Mouse (Mus musculus): Measurements from ENCODE around the gene Nub1. TPM values are rescaled to one million over a fixed set of nuclear protein-coding genes. Genes with fewer than 3 reads are reported as not detected.
"Not testable (repeated sequence)": the region's sequence is repeated elsewhere in the genome, so short reads cannot be mapped to it uniquely, and the experiment has no call there.

The Nub1 gene
- total RNA-seq, 1 experiment from 2014 or later: 108 TPM

DNA sequence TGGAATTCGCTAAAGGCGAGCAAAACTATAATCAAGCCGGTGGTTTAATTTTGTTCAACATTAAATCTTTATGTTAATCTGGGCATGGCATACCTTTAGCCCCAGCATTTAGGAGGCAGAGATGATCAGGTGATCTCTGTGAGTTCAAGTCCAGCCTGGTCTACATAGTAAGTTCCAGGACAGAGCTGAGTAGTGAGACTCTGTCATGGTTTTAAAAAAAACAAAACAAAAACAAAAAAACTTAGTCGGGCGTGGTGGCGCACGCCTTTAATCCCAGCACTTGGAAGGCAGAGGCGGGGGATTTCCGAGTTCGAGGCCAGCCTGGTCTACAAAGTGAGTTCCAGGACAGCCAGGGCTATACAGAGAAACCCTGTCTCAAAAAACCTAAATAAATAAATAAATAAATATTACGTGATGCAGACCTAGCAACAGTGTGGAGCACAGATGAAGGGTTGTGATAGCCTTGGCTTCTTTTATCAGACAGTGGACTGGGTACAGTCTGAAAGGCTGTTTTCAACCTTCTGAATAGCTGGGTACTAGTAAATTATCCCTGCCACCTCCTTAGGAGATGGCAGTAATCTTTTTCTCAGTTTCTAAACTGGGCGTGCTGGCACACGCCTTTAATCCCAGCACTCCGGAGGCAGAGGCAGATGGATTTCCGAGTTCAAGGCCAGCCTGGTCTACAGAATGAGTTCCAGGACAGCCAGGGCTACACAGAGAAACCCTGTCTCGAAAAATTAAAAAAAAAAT is 1.5 kb downstream of the Nub1 start:
- not testable (repeated sequence) for ATAC-seq (replicated peaks; ENCODE audit: insufficient number of reproducible peaks, low FRiP score, low TSS enrichment, poor library complexity, severe bottlenecking)

- peak; percentile 69 for ATAC-seq (replicated peaks; ENCODE audit: insufficient number of reproducible peaks, low FRiP score, low TSS enrichment, poor library complexity, severe bottlenecking)
Observed at GRCm38 (mm10) chr5:24687696-24688095, 2.4 kb downstream of the Nub1 start.

DNA sequence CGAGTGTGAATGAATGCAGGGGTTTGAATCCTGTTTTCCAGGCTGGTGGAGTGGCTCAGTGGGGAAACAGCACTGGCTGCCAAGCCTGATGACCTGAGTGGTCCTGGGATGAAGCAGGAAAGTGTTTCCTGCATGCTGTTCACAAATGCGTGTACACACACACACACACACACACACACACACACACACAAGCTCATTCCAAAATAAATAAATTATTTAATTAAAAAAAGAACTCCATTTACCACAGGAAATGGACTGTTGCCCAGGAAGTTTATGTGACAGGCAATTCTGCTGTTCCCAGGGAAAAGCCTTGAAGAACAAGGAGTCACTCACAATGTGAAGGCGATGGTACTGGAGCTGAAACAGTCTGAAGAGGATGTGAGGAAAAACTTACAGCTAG is 11.4 kb downstream of the Nub1 start:
- no peak for ATAC-seq (replicated peaks; ENCODE audit: insufficient number of reproducible peaks, low FRiP score, low TSS enrichment, poor library complexity, severe bottlenecking)

DNA sequence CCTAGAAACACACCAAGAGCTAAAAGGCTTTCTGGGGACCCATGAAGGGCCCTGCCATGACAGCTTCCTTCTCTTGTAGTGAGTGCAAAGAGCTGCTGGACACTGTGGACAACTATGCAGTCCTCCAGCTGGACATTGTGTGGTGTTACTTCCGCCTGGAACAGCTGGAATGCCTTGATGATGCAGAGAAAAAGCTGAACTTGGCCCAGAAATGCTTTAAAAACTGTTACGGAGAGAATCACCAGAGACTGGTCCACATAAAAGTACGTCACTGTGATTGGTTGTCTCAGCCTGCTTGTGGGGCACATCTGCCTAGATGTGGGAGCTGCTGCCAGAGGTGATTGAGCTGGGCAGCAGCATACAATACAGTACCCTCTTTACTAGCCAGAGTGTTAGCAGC is 15.9 kb downstream of the Nub1 start:
- ATAC-seq (replicated peaks; ENCODE audit: insufficient number of reproducible peaks, low FRiP score, low TSS enrichment, poor library complexity, severe bottlenecking): no peak

- ATAC-seq (replicated peaks; ENCODE audit: insufficient number of reproducible peaks, low FRiP score, low TSS enrichment, poor library complexity, severe bottlenecking): no peak
Observed at GRCm38 (mm10) chr5:24704615-24705014, 19.3 kb downstream of the Nub1 start.

DNA sequence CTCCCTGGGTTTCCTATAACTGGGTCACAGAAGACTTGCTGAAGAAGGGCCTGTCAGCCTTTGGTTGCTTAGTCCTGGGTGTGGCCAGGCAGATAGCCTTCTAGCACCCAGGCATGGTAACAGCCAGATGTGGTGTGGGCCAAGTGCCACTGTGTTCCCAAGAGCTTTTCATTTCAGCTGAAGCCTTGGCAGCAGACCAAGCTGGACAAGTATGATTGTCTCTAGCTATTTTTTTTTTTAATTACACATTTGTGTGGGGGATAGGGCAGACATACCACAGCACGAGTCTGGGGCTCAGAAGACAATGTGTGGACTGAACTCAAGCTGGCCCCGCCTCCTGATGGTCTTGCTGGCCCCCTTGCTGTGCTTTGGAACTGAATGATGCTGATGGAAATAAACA is 24.6 kb downstream of the Nub1 start:
- ATAC-seq (replicated peaks; ENCODE audit: insufficient number of reproducible peaks, low FRiP score, low TSS enrichment, poor library complexity, severe bottlenecking): no peak

GRCm38 (mm10) chr5:24711615-24712014 is 26.3 kb downstream of the Nub1 start:
- no peak for ATAC-seq (replicated peaks; ENCODE audit: insufficient number of reproducible peaks, low FRiP score, low TSS enrichment, poor library complexity, severe bottlenecking)

GRCm38 (mm10) chr5:24713199-24713598 is 27.9 kb downstream of the Nub1 start:
- ATAC-seq (replicated peaks; ENCODE audit: insufficient number of reproducible peaks, low FRiP score, low TSS enrichment, poor library complexity, severe bottlenecking): no peak

DNA sequence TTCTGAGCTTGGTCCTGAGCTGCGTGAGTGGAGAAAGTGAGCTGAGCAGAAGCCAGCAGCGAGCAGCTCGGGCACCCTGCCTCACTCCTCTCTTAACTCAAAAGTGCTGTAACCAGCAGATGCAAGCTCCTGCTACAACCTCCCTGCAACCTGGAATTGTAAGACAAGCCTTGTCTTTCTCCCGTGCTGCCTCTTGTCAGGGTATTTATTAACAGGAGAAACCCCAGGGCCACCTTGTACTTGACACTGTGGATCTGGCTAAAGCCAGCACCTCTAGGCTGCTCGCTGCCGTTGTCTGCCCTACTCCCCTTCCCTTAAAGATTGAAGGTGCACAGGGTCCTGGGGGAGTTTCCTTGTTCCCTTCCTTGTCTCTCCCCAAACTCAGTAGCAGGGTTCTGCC is 28.7 kb downstream of the Nub1 start:
- no peak for ATAC-seq (replicated peaks; ENCODE audit: insufficient number of reproducible peaks, low FRiP score, low TSS enrichment, poor library complexity, severe bottlenecking)

GRCm38 (mm10) chr5:24718076-24718475 is 32.7 kb downstream of the Nub1 start:
- no peak for ATAC-seq (replicated peaks; ENCODE audit: insufficient number of reproducible peaks, low FRiP score, low TSS enrichment, poor library complexity, severe bottlenecking)

DNA sequence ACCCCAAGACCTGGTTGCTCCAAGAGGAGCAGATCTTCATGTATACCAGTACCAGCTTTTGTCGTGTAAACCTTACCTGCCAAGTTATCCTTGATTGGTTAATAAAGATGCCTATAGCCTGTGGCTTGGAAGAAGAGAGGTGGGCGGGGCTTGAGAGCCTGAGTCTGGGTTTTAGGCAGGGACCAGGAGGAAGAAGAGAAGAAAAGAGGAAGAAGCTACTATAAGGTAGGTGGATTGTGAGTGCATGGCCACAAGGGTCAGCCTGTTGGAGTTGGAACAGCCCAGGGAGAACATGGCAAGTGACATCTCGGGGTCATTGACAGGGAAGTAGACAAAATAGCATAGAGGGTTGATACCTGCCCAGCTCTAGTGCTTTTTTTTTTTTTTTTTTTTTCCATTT is 34.5 kb downstream of the Nub1 start:
- no peak for ATAC-seq (replicated peaks; ENCODE audit: insufficient number of reproducible peaks, low FRiP score, low TSS enrichment, poor library complexity, severe bottlenecking)

DNA sequence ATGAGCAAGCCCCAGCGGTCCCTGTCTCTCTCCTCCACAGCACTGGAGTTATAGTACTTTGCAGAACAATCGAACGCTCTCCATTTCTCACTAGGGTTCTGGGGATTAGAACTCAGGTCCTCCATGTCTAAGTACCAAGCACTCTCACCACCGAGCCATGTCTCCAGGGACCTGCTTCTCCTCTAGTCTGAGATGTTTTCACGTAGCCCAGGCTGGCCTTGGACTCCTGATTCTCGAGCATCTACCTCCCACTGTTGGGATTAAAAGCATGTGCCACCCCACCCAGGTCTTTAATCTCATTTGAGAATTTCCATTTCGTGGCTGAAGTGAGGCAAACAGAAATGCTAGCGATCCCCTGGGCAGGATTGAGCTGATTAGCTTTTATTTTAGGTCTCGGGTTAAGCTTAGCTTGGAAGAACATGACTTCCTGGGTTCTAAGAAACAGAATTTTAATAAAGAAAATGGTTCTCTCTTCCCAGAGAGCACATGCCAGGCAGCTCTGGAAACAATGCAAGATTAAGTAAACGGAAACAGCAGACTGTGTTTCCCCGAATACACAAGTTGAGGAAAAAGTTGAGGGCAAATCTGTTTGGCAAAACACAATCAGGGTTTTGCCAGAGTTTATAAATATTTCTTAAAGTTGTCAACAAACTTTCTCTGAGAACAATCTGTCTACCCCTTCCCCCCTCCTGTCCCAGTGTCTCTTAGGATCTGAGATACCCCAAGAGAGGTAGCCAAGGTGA is 38.4 kb downstream of the Nub1 start:
- ATAC-seq (replicated peaks; ENCODE audit: insufficient number of reproducible peaks, low FRiP score, low TSS enrichment, poor library complexity, severe bottlenecking): no peak

GRCm38 (mm10) chr5:24724270-24724634 is 38.9 kb downstream of the Nub1 start:
- ATAC-seq (replicated peaks; ENCODE audit: insufficient number of reproducible peaks, low FRiP score, low TSS enrichment, poor library complexity, severe bottlenecking): no peak

- no peak for ATAC-seq (replicated peaks; ENCODE audit: insufficient number of reproducible peaks, low FRiP score, low TSS enrichment, poor library complexity, severe bottlenecking)
Observed at GRCm38 (mm10) chr5:24724805-24725204, 39.5 kb downstream of the Nub1 start.

- no peak for ATAC-seq (replicated peaks; ENCODE audit: insufficient number of reproducible peaks, low FRiP score, low TSS enrichment, poor library complexity, severe bottlenecking)
Observed at GRCm38 (mm10) chr5:24725897-24726296, 40.6 kb downstream of the Nub1 start.

GRCm38 (mm10) chr5:24726901-24727836 is 41.8 kb downstream of the Nub1 start:
- ATAC-seq (replicated peaks; ENCODE audit: insufficient number of reproducible peaks, low FRiP score, low TSS enrichment, poor library complexity, severe bottlenecking): no peak

- ATAC-seq (replicated peaks; ENCODE audit: insufficient number of reproducible peaks, low FRiP score, low TSS enrichment, poor library complexity, severe bottlenecking): 0 out of 2 replicates have a peak, but pooled peaks have one; percentile 34
Observed at GRCm38 (mm10) chr5:24729797-24730487, 44.6 kb downstream of the Nub1 start.

DNA sequence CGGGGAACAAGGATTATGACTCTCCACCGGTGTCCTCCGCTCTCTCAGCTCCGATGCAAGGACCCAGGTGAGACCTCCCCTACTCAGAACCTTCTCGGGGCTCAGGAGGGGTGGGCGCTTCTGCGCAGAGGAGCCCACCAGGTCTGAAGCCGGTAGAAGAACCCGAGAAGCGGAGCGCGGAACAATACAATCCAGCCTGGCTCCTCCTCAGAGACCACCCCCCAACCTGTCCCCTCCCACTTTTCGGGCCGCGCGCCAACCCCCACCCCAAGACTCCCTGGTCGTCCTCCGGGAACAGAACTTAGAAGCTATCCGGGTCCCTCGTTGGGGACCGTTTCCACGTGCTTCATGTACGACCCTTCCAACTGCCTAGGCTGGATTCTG is 45.1 kb downstream of the Nub1 start, which contains the start of gene Wdr86:
Gene Wdr86, minus strand, starts transcription at position 240 of the 384 bp plus-strand sequence.
- ATAC-seq (replicated peaks; ENCODE audit: insufficient number of reproducible peaks, low FRiP score, low TSS enrichment, poor library complexity, severe bottlenecking): no peak

DNA sequence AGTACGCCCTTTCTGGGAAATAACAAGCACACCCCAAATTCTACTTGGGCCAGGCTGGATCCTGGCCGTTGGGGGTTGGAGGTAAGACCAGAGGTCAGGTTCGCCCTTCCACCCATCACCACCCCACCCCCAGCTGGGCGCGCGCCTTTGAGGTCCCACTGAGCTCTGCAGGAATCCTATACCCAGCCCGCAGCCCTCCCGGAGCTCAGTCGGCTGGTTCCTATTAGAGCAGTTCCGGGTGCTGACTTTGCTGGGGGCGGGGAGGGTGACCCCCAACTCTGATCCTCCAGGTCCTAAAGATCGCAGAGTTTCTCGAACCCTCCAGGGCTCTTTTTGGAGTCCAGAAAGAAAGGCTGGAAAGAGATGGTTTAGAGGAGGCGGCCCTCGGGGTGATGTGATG is 45.7 kb downstream of the Nub1 start:
- ATAC-seq (replicated peaks; ENCODE audit: insufficient number of reproducible peaks, low FRiP score, low TSS enrichment, poor library complexity, severe bottlenecking): no peak

Data from monocyte, adult 5-6 weeks (primary cell).